Mouse (Mus musculus): ENCODE data around the gene Pomgnt2. TPM values are rescaled to one million over a fixed set of nuclear protein-coding genes. Genes with fewer than 3 reads are reported as not detected.

The Pomgnt2 gene
- polyA plus RNA-seq, 1 experiment from 2014 or later: 20.5 TPM

- no peaks in the 10 kb centered on the region for H3K27me3 ChIP-seq
- peaks cover 31% of the 10 kb centered on the region for H3K4me1 ChIP-seq
- H3K9me3 ChIP-seq: no peaks in the 10 kb centered on the region
- no peak overlapping the region; the same call in 1 of the 2 replicates for H3K27ac ChIP-seq
- WGBS: 48% methylated on average over 15 of the region's 15 CpGs
- H3K36me3 ChIP-seq: 0 out of 2 replicates have a peak, but pooled peaks cover 5% of the 10 kb centered on the region
- ATAC-seq (ENCODE audit: insufficient number of reproducible peaks, low FRiP score, low TSS enrichment, low read depth): no peak
- no peak overlapping the region for H3K9ac ChIP-seq
- no peak overlapping the region for H3K4me2 ChIP-seq
- no peak overlapping the region for H3K4me3 ChIP-seq
Measured at GRCm38 (mm10) chr9:121983504-121983903, 13.4 kb downstream of the Pomgnt2 start.

GRCm38 (mm10) chr9:121982665-121983064 lies 14.2 kb downstream of the Pomgnt2 start:
- no peak for ATAC-seq (ENCODE audit: insufficient number of reproducible peaks, low FRiP score, low TSS enrichment, low read depth)
- WGBS: 87% methylated on average over 15 of the region's 15 CpGs

DNA sequence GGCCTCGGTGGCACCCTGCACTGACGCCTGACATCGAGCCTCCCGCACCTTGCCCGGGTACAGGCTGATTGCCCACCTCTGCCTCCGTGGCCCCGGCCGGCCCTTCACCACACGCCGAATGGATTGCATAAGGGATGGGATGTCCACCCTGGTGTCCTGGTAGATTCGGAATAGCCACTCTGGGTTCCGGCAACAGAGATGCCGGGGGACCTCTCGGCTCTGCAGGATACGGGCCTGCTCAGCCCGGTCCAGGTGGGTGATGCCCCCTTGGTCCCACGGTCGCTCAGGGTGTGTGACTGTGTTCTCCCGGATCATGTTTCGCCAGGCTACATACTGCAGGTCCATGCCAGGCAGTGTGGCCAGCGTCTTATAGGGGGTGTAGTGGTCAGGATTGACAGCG lies 14.7 kb downstream of the Pomgnt2 start:
- Histone ChIP-seq H3K4me3 (no peak overlapping the region), H3K27ac (no peak overlapping the region), H3K4me1 (peaks cover 34% of the 10 kb centered on the region), H3K4me2 (no peak overlapping the region), H3K9me3 (no peaks in the 10 kb centered on the region), H3K27me3 (no peaks in the 10 kb centered on the region), H3K9ac (no peak overlapping the region), H3K36me3 (0 out of 2 replicates have a peak, but pooled peaks cover 8% of the 10 kb centered on the region)
- 95% methylated on average over 22 of the region's 22 CpGs for WGBS
- no peak for ATAC-seq (ENCODE audit: insufficient number of reproducible peaks, low FRiP score, low TSS enrichment, low read depth)

More at GRCm38 (mm10) chr9:121982665-121983064, 14.2 kb downstream of the Pomgnt2 start:
- Histone ChIP-seq H3K4me2 (no peak overlapping the region), H3K4me3 (no peak overlapping the region), H3K27ac (no peak overlapping the region), H3K27me3 (no peaks in the 10 kb centered on the region), H3K9me3 (no peaks in the 10 kb centered on the region), H3K36me3 (0 out of 2 replicates have a peak, but pooled peaks cover 8% of the 10 kb centered on the region), H3K4me1 (peaks cover 34% of the 10 kb centered on the region), H3K9ac (no peak overlapping the region)

- Histone ChIP-seq H3K9ac (no peak overlapping the region), H3K4me1 (peaks cover 34% of the 10 kb centered on the region), H3K27me3 (no peaks in the 10 kb centered on the region), H3K4me3 (no peak overlapping the region), H3K36me3 (0 out of 2 replicates have a peak, but pooled peaks cover 8% of the 10 kb centered on the region), H3K27ac (0 out of 2 replicates have a peak overlapping the region, but pooled peaks have one; percentile 2), H3K4me2 (no peak overlapping the region), H3K9me3 (no peaks in the 10 kb centered on the region)
- 46% methylated on average over 10 of the region's 10 CpGs for WGBS
- no peak for ATAC-seq (ENCODE audit: insufficient number of reproducible peaks, low FRiP score, low TSS enrichment, low read depth)
Measured at GRCm38 (mm10) chr9:121981466-121982105, 15.3 kb downstream of the Pomgnt2 start.

GRCm38 (mm10) chr9:121981046-121981445 lies 15.9 kb downstream of the Pomgnt2 start:
- ATAC-seq (ENCODE audit: insufficient number of reproducible peaks, low FRiP score, low TSS enrichment, low read depth): no peak
- WGBS: 66% methylated on average over 9 of the region's 9 CpGs

DNA sequence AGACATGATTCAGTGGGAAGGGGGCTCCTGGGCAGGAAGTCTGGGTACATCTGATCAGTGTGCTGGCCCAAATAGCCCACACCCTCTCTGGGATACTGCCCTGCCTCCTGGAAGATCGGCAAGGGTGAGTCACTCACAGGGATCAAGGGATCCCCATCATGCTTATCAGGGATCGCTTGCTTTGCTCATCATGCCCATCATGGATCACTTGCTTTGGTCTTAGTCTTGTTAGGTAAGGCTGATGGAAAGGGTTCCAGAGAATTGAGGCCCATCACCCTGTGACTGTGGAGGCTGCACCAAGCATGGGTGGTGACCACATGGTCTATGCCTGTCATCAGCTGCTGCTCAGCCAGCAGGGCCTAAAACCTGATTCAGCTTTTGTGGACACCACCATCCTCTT lies 21.6 kb downstream of the Pomgnt2 start:
- H3K27ac ChIP-seq: peak overlapping the region; percentile 79; the same call in 1 of the 2 replicates
- no peak overlapping the region for H3K9ac ChIP-seq
- no peak overlapping the region for H3K4me2 ChIP-seq
- H3K36me3 ChIP-seq: 0 out of 2 replicates have a peak, but pooled peaks cover 3% of the 10 kb centered on the region
- H3K4me3 ChIP-seq: no peak overlapping the region
- H3K27me3 ChIP-seq: no peaks in the 10 kb centered on the region
- peaks cover 34% of the 10 kb centered on the region for H3K4me1 ChIP-seq
- WGBS: 65% methylated on average over 2 of the region's 2 CpGs
- H3K9me3 ChIP-seq: no peaks in the 10 kb centered on the region
- ATAC-seq (ENCODE audit: insufficient number of reproducible peaks, low FRiP score, low TSS enrichment, low read depth): no peak

More at GRCm38 (mm10) chr9:121981046-121981445, 15.9 kb downstream of the Pomgnt2 start:
- H3K4me3 ChIP-seq: no peak overlapping the region
- no peaks in the 10 kb centered on the region for H3K9me3 ChIP-seq
- H3K27ac ChIP-seq: no peak overlapping the region
- no peak overlapping the region for H3K4me2 ChIP-seq
- peaks cover 34% of the 10 kb centered on the region for H3K4me1 ChIP-seq
- H3K9ac ChIP-seq: no peak overlapping the region
- H3K27me3 ChIP-seq: no peaks in the 10 kb centered on the region
- 0 out of 2 replicates have a peak, but pooled peaks cover 8% of the 10 kb centered on the region for H3K36me3 ChIP-seq

GRCm38 (mm10) chr9:121974141-121974986 lies 22.5 kb downstream of the Pomgnt2 start:
- ATAC-seq (ENCODE audit: insufficient number of reproducible peaks, low FRiP score, low TSS enrichment, low read depth): no peak
- WGBS: 59% methylated on average over 12 of the region's 12 CpGs
- Histone ChIP-seq H3K9me3 (no peaks in the 10 kb centered on the region), H3K36me3 (0 out of 2 replicates have a peak, but pooled peaks cover 3% of the 10 kb centered on the region), H3K4me2 (no peak overlapping the region), H3K27me3 (no peaks in the 10 kb centered on the region), H3K4me1 (peaks cover 42% of the 10 kb centered on the region), H3K9ac (no peak overlapping the region), H3K27ac (peak overlapping the region; percentile 79), H3K4me3 (no peak overlapping the region)

DNA sequence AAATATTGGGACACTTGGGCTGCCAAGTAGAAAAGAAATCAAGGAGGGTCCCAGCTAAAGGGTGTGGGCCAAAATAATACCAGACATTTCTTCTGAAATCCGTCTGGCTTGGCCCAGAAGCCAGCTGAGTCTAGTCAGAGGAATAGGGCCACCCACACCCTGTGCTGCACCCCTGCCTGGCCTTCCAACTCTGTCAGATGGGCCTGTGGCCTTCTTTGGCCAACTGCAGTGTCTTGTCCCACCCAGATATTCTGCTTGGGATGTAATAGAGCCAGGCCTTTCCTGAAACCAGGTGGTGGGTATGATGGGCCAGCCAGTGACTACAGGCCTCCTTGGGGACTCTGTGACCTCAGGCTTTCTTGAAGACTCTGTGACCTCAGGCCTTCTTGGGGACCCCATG lies 23.7 kb downstream of the Pomgnt2 start:
- no peaks in the 10 kb centered on the region for H3K27me3 ChIP-seq
- H3K9ac ChIP-seq: no peak overlapping the region
- H3K4me3 ChIP-seq: no peak overlapping the region
- no peak overlapping the region for H3K4me2 ChIP-seq
- ATAC-seq (ENCODE audit: insufficient number of reproducible peaks, low FRiP score, low TSS enrichment, low read depth): no peak
- H3K4me1 ChIP-seq: peaks cover 42% of the 10 kb centered on the region
- H3K27ac ChIP-seq: peak overlapping the region; percentile 79
- 0 out of 2 replicates have a peak, but pooled peaks cover under 1% of the 10 kb centered on the region for H3K36me3 ChIP-seq
- no peaks in the 10 kb centered on the region for H3K9me3 ChIP-seq
- WGBS: 45% methylated on average over 1 of the region's 1 CpGs

DNA sequence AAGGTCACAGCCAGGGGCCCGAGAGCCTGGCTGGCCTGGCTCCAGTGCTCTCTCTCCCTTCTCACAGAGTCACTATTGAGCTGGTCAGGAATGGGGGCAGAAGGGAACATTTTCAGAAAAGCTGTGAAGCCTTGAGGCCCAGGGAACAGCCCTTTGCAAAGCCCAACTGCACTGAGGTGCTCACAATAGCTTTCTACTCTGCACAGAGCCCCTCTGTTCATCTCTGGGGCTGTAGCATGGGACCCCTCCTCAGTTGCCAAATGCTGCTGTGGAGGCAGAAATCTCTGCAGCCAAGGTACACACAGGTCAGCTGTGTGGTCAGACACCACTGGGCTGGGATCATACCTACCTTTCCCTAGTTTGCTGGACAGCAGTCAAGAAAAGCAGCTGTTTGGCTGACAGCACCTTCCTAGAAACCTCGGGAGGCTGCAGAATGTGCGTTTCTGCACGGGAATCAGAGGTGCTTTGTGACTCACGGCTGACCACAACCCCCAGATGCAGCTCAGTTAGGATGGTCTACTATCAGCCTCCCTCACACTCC lies 27.0 kb downstream of the Pomgnt2 start:
- Histone ChIP-seq H3K9me3 (no peaks in the 10 kb centered on the region), H3K4me3 (no peak overlapping the region), H3K36me3 (no peaks in the 10 kb centered on the region), H3K4me2 (no peak overlapping the region), H3K27me3 (no peaks in the 10 kb centered on the region), H3K4me1 (peaks cover 43% of the 10 kb centered on the region), H3K9ac (no peak overlapping the region), H3K27ac (peak overlapping the region; percentile 84)
- peak; percentile 50 for ATAC-seq (ENCODE audit: insufficient number of reproducible peaks, low FRiP score, low TSS enrichment, low read depth)
- 21% methylated on average over 5 of the region's 5 CpGs for WGBS

DNA sequence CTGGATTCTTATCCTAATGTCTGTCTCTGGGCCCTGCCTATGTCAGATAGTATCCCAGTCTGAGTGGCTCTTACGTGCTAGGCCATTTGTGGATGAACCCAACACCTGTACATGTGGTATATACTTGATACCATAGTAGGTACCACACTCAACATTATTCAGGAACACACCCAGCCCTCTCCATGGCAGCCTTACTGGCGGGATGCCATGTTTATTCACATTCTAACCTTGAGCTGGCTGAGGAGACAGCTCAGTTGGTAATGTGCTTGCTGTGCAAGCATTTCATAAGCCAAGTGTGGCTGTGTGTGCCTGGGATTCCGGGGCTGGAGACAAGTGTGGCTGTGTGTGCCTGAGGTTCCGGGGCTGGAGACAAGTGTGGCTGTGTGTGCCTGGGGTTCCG lies 28.7 kb downstream of the Pomgnt2 start:
- Histone ChIP-seq H3K9me3 (no peaks in the 10 kb centered on the region), H3K27ac (peak overlapping the region; percentile 47; the same call in 1 of the 2 replicates), H3K27me3 (no peaks in the 10 kb centered on the region), H3K9ac (no peak overlapping the region), H3K4me2 (no peak overlapping the region), H3K36me3 (0 out of 2 replicates have a peak, but pooled peaks cover 3% of the 10 kb centered on the region), H3K4me1 (peaks cover 29% of the 10 kb centered on the region), H3K4me3 (no peak overlapping the region)
- WGBS: 75% methylated on average over 5 of the region's 5 CpGs
- ATAC-seq (ENCODE audit: insufficient number of reproducible peaks, low FRiP score, low TSS enrichment, low read depth): no peak

- no peak for ATAC-seq (ENCODE audit: insufficient number of reproducible peaks, low FRiP score, low TSS enrichment, low read depth)
- H3K4me1 ChIP-seq: peaks cover 14% of the 10 kb centered on the region
- no peak overlapping the region for H3K27ac ChIP-seq
- no peak overlapping the region for H3K9ac ChIP-seq
- WGBS: 87% methylated on average over 7 of the region's 7 CpGs
- H3K27me3 ChIP-seq: no peaks in the 10 kb centered on the region
- H3K4me3 ChIP-seq: no peak overlapping the region
- no peaks in the 10 kb centered on the region for H3K9me3 ChIP-seq
- no peak overlapping the region for H3K4me2 ChIP-seq
- H3K36me3 ChIP-seq: 0 out of 2 replicates have a peak, but pooled peaks cover 3% of the 10 kb centered on the region
Measured at GRCm38 (mm10) chr9:121964941-121965340, 32.0 kb downstream of the Pomgnt2 start.

Data from limb, embryonic 15.5 days (tissue).